Comparison of ENCODE assay signal across 12 mouse cellular contexts in genomic region chr1:19211033-19211405, GRCm38 (mm10). TPM values are rescaled to one million over a fixed set of nuclear protein-coding genes. Genes with fewer than 3 reads are reported as not detected.
DNase-seq lines count a peak whose midpoint lies in the region; ATAC-seq and TF ChIP-seq lines count a peak whose summit lies in the region.
"Had no signal": no experiment of that assay in that cellular context is flagged by ENCODE, and none has a peak within 500 bp of the region (broad histone marks: within the 10 kb centered on the region; RNA-seq: fewer than 3 reads in every experiment).

No protein-coding gene starts in this region.

- peaks cover 52% of the 10 kb centered on the region for H3K27me3 ChIP-seq in limb, embryonic 15.5 days
- H3K27me3 ChIP-seq in lung, postnatal 0 days (replicated peaks; ENCODE audit: insufficient read depth, low read length), result peaks cover 49% of the 10 kb centered on the region

- no peaks in the 10 kb centered on the region for H3K36me3 ChIP-seq in limb, embryonic 15.5 days
- H3K36me3 ChIP-seq in lung, postnatal 0 days (ENCODE audit: insufficient read depth, low read length), result no peaks in the 10 kb centered on the region

- H3K27ac ChIP-seq in limb, embryonic 15.5 days, result peak overlapping the region; percentile 82
- H3K27ac ChIP-seq in lung, postnatal 0 days (ENCODE audit: low read length), result no peak overlapping the region

- no peak for TF ChIP-seq EP300 in lung, postnatal 0 days (IDR thresholded peaks at IDR 0.05)

- no peak overlapping the region for H3K9ac ChIP-seq in limb, embryonic 15.5 days
- no peak overlapping the region for H3K9ac ChIP-seq in lung, postnatal 0 days (replicated peaks; ENCODE audit: low read depth)

- H3K4me1 ChIP-seq in limb, embryonic 15.5 days, result peaks cover 10% of the 10 kb centered on the region; the same call in 1 of the 2 replicates
- H3K4me1 ChIP-seq in lung, postnatal 0 days (ENCODE audit: insufficient read depth, low read depth, low read length), result no peaks in the 10 kb centered on the region

- peak overlapping the region; percentile 45 for H3K4me3 ChIP-seq in limb, embryonic 15.5 days
- no peak overlapping the region for H3K4me3 ChIP-seq in lung, postnatal 0 days (ENCODE audit: low read depth, low read length)

- no peaks in the 10 kb centered on the region for H3K9me3 ChIP-seq in limb, embryonic 15.5 days
- no peaks in the 10 kb centered on the region for H3K9me3 ChIP-seq in lung, postnatal 0 days (ENCODE audit: low read length)

- H3K4me2 ChIP-seq in limb, embryonic 15.5 days, result peak overlapping the region; percentile 49; the same call in 1 of the 2 replicates
- H3K4me2 ChIP-seq in lung, postnatal 0 days (replicated peaks; ENCODE audit: low read depth, low read length), result no peak overlapping the region

- 2% methylated on average over 8 of the region's 8 CpGs for WGBS in limb, embryonic 15.5 days
- WGBS in lung, postnatal 0 days, result 2% methylated on average over 8 of the region's 8 CpGs

- TF ChIP-seq CTCF in lung, postnatal 0 days (IDR thresholded peaks at IDR 0.05), result no peak

- no peak for ATAC-seq in limb, embryonic 15.5 days (ENCODE audit: insufficient number of reproducible peaks, low FRiP score, low TSS enrichment, low read depth)
- ATAC-seq in frontal cortex, adult (ENCODE audit: low TSS enrichment), result no peak
- no peak for ATAC-seq in lung, postnatal 0 days

- peak; percentile 18 for DNase-seq in urinary bladder, postnatal 14 days (ENCODE audit: low spot score)
- DNase-seq in urinary bladder, postnatal 10 days (ENCODE audit: low spot score), result no peak
- DNase-seq in kidney, adult 9 months, result peak; percentile 74
- no peak for DNase-seq in frontal cortex, postnatal 36 days (ENCODE audit: low spot score in 2 of 2)
- no peak for DNase-seq in cerebellum, adult 9-11 months
- DNase-seq in lung, postnatal 0 days (ENCODE audit: low spot score), result no peak
- DNase-seq: gastrocnemius, postnatal 25 days; heart, postnatal 14 days; lung, postnatal 10 days had no signal

RNA-seq across cellular contexts. Expression of gene Tfap2b, which starts 2.3 kb away (rescaled TPM):
- 57.8 and 59.6 TPM in 2 replicates for polyA plus RNA-seq in limb, embryonic 15.5 days (2015; fragmentation: Nextera tagmentation; extraction: Ambion mirVana)
- 0.14 TPM in 1 of 2 replicates, not detected in the other for polyA plus RNA-seq in lung, postnatal 0 days (2015; fragmentation: Nextera tagmentation; extraction: Ambion mirVana)
- polyA plus RNA-seq: small intestine, adult 2 months had no signal

Comparison
In these comparisons a context has a peak if more than half of its experiments do, and no peak if none do; other contexts are left out.
1. DNase-seq: peak in urinary bladder, postnatal 14 days (single experiment) and kidney, adult 9 months (single experiment); none in urinary bladder, postnatal 10 days (single experiment), frontal cortex, postnatal 36 days (0 of 2), cerebellum, adult 9-11 months (single experiment) and lung, postnatal 0 days (single experiment).
2. RNA of gene Tfap2b, which starts 2.3 kb away (polyA plus RNA-seq): 57.8 to 59.6 TPM in limb, embryonic 15.5 days; 0.14 TPM in lung, postnatal 0 days; every median in the first group is over 10 times any median in the second.